Mouse (Mus musculus): ENCODE data around the gene Vps18.

DNA sequence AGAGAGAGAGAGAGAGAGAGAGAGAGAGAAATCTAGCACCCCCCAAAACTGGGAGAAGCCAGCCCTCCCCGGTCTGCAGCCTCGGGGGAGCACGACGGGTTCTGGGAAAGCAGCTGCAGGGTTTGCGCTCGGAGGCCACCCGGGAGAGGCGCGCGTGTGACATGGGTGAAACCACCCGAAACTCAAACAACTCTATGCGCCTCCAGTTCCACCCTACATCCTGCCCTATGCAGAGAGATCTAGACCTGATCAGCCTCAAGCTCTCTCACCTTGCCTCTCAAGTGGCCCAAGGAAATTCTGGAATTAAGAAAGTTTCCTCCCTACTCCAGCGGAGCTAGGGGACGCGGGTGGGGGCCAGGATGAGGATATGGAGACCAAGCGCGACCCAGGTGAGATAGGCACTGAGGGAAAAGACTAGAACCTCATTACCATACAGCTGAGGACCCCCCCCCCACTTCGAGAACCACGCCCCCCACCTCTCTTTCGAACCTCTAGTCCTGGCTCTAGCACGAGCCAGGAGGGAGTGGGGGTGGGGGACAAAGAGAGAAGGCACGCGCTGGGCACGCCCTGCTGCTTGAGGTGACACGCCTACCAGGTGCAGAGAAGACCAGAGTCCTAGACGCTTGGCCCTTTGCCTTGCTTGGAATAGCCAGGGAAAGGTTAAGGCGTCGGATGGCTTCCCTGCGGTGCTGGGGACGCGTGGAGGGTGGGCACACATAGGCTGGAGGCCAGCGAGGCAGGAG, 36.2 kb downstream of the Vps18 start:
- TF ChIP-seq POLR2A (IDR thresholded peaks at IDR 0.05; ENCODE audit: borderline replicate concordance, insufficient read depth, low read length) (no peak), CTCF (IDR thresholded peaks at IDR 0.05; ENCODE audit: borderline replicate concordance, insufficient read depth, low read depth, low read length) (no peak)
